Mouse (Mus musculus): ENCODE measurements around the gene Hspb7.
A peak's percentile ranks its signal among the peaks of the same experiment; 100 is the strongest.

The Hspb7 gene

GRCm38 (mm10) chr4:141419398-141420191 is 984 bp upstream of the Hspb7 start:
- DNase-seq (ENCODE audit: low spot score): no peak

GRCm38 (mm10) chr4:141420886-141421285 is 307 bp downstream of the Hspb7 start:
- DNase-seq (ENCODE audit: low spot score): peak; percentile 54

- DNase-seq (ENCODE audit: low spot score): no peak
Observed at GRCm38 (mm10) chr4:141421423-141421822, 844 bp downstream of the Hspb7 start.

GRCm38 (mm10) chr4:141422841-141423240 is 2.3 kb downstream of the Hspb7 start:
- no peak for DNase-seq (ENCODE audit: low spot score)

GRCm38 (mm10) chr4:141423288-141423687 is 2.7 kb downstream of the Hspb7 start:
- no peak for DNase-seq (ENCODE audit: low spot score)

- no peak for DNase-seq (ENCODE audit: low spot score)
Observed at GRCm38 (mm10) chr4:141423691-141424431, 3.3 kb downstream of the Hspb7 start.

GRCm38 (mm10) chr4:141425484-141426479 is 5.2 kb downstream of the Hspb7 start:
- DNase-seq (ENCODE audit: low spot score): peak; percentile 47

GRCm38 (mm10) chr4:141426796-141427745 is 6.5 kb downstream of the Hspb7 start:
- DNase-seq (ENCODE audit: low spot score): no peak

- no peak for DNase-seq (ENCODE audit: low spot score)
Observed at GRCm38 (mm10) chr4:141427921-141428320, 7.3 kb downstream of the Hspb7 start.

- no peak for DNase-seq (ENCODE audit: low spot score)
Observed at GRCm38 (mm10) chr4:141429381-141429780, 8.8 kb downstream of the Hspb7 start.

GRCm38 (mm10) chr4:141429847-141430246 is 9.3 kb downstream of the Hspb7 start:
- no peak for DNase-seq (ENCODE audit: low spot score)

- peak; percentile 32 for DNase-seq (ENCODE audit: low spot score)
Observed at GRCm38 (mm10) chr4:141430997-141431396, 10.4 kb downstream of the Hspb7 start.

GRCm38 (mm10) chr4:141432666-141433065 is 12.1 kb downstream of the Hspb7 start:
- DNase-seq (ENCODE audit: low spot score): no peak

GRCm38 (mm10) chr4:141433191-141433590 is 12.6 kb downstream of the Hspb7 start:
- DNase-seq (ENCODE audit: low spot score): no peak

- DNase-seq (ENCODE audit: low spot score): no peak
Observed at GRCm38 (mm10) chr4:141435974-141436373, 15.4 kb downstream of the Hspb7 start, which contains the start of gene Srarp. Gene Srarp (minus strand): TSS chr4:141436105.

- no peak for DNase-seq (ENCODE audit: low spot score)
Observed at GRCm38 (mm10) chr4:141439083-141439803, 18.7 kb downstream of the Hspb7 start.

GRCm38 (mm10) chr4:141440877-141441276 is 20.3 kb downstream of the Hspb7 start:
- DNase-seq (ENCODE audit: low spot score): no peak

GRCm38 (mm10) chr4:141443641-141444429 is 23.3 kb downstream of the Hspb7 start:
- no peak for DNase-seq (ENCODE audit: low spot score)
